Comparison of ENCODE assay signal across 8 mouse cellular contexts in genomic region chr2:170101132-170101531, GRCm38 (mm10). TPM values are rescaled to one million over a fixed set of nuclear protein-coding genes. Genes with fewer than 3 reads are reported as not detected.
DNase-seq lines count a peak whose midpoint lies in the region; ATAC-seq lines count a peak whose summit lies in the region.

No protein-coding gene starts in this region.

- no peak overlapping the region for H3K4me3 ChIP-seq in limb, embryonic 11.5 days (ENCODE audit: low read depth, low read length)

- no peak for ATAC-seq in limb, embryonic 11.5 days (ENCODE audit: insufficient number of reproducible peaks, low FRiP score, low TSS enrichment, low read depth)

- intact Hi-C loops in gastrocnemius, postnatal 36 days (cut with DNase I), result loop anchor here (5.0 kb wide), 1 partner anchor 1039 kb away; no protein-coding TSS in a partner anchor

- H3K36me3 ChIP-seq in limb, embryonic 11.5 days (ENCODE audit: control insufficient read depth, insufficient read depth, low read length), result no peaks in the 10 kb centered on the region

- H3K9ac ChIP-seq in limb, embryonic 11.5 days (ENCODE audit: low read length), result peak overlapping the region; percentile 3; the same call in 1 of the 2 replicates

- 5% methylated on average over 12 of the region's 12 CpGs for WGBS in limb, embryonic 11.5 days

- no peak overlapping the region for H3K27ac ChIP-seq in limb, embryonic 11.5 days (replicated peaks; ENCODE audit: low read depth, low read length)

- DNase-seq in 3134 (ENCODE audit: extremely low read depth, insufficient read length, low spot score), result peak; percentile 65
- peak; percentile 94 to 99 for DNase-seq in adrenal gland, adult 18-20 months (ENCODE audit: low spot score in 2 of 2)
- DNase-seq in embryo, embryonic 10.5 days (ENCODE audit: low spot score), result peak; percentile 93
- peak; percentile 92 to 95 for DNase-seq in gastrocnemius, postnatal 36 days
- DNase-seq in kidney, adult 8-10 months, result peak; percentile 78 to 93
- DNase-seq in limb, embryonic 11.5 days (ENCODE audit: low spot score), result peak; percentile 99
- peak; percentile 55 to 77 for DNase-seq in monocyte, adult 2 months (ENCODE audit: low read depth in 1 of 2, low spot score in 2 of 2)
- peak; percentile 79 to 90 for DNase-seq in spleen, postnatal 14 days (ENCODE audit: low spot score in 2 of 2)

- no peaks in the 10 kb centered on the region for H3K4me1 ChIP-seq in limb, embryonic 11.5 days (ENCODE audit: control insufficient read depth, insufficient read depth, low read length)

- H3K4me2 ChIP-seq in limb, embryonic 11.5 days (ENCODE audit: low read depth, severe bottlenecking), result no peak overlapping the region

- no peaks in the 10 kb centered on the region for H3K27me3 ChIP-seq in limb, embryonic 11.5 days (ENCODE audit: control insufficient read depth, insufficient read depth, low read length)

- H3K9me3 ChIP-seq in limb, embryonic 11.5 days (ENCODE audit: control insufficient read depth, low read length), result no peaks in the 10 kb centered on the region

RNA-seq across cellular contexts. Expression of gene Zfp217, which starts 46.8 kb away (rescaled TPM):
- 10 to 100 TPM; 20.0 to 21.7 TPM for total RNA-seq in adrenal gland, adult 18-20 months (2021)
- 1 to 10 TPM; 4.3 to 5.7 TPM for total RNA-seq in gastrocnemius, postnatal 36 days (2021)
- 4.9 and 5.2 TPM in 2 replicates for polyA plus RNA-seq in limb, embryonic 11.5 days (2014; fragmentation: Nextera tagmentation; extraction: Ambion mirVana)
